Mouse (Mus musculus): ENCODE results near the gene Fndc5. TPM values are rescaled to one million over a fixed set of nuclear protein-coding genes. Genes with fewer than 3 reads are reported as not detected.
A peak's percentile ranks its signal among the peaks of the same experiment; 100 is the strongest.

Fndc5 gene
- polyA plus RNA-seq, 1 experiment from 2014 or later = 1.8 TPM

DNA sequence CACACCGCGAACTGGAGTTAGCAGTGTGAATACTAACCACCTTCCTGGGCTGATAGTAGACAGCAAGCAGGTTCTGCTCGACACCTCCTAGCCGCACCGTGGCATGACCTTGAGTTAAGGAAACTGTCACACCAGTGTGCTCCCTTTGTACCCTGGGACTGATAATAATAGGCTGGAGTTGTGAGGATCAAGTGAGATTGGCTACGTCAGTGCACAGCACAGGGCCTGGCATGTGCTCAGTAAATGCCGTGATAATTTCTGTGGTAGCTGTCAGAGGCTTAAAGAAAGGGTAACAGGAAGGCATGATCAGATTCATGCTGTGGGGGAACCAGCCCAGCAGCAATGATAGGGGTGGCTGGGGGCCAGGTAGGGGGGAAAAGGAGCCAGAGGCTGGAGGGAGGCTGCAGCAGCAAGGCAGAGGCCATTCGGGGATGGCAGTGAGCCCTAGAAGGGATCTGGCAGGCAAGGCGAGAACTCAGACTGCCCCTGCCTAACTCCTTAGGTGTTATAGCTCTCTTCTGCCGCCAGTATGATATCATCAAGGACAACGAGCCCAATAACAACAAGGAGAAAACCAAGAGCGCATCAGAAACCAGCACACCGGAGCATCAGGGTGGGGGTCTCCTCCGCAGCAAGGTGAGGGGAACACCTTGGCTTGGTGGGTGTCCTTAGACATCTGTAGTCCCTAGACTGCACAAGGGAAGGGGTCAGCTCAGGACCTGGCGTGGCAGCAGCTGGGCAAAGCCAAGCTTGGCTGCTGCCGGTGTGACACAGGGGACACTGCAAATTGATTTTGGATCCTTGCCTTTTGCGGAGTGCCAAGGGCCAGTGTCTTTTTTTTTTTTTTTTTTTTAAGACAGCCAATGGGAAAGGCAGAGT, 5.0 kb downstream of the Fndc5 start:
- H3K27me3 ChIP-seq = peaks cover 26% of the 10 kb centered on the region
- no peaks in the 10 kb centered on the region for H3K9me3 ChIP-seq
- no peak overlapping the region for H3K9ac ChIP-seq (replicated peaks)
- H3K36me3 ChIP-seq = no peaks in the 10 kb centered on the region
- H3K4me1 ChIP-seq = peaks cover 24% of the 10 kb centered on the region
- H3K27ac ChIP-seq (replicated peaks) = no peak overlapping the region; the same call in 1 of the 2 replicates
- no peak overlapping the region for H3K4me3 ChIP-seq
- no peak overlapping the region for H3K4me2 ChIP-seq (replicated peaks)
- no peak for ATAC-seq (ENCODE audit: low FRiP score, low read depth)
- WGBS = 83% methylated on average over 17 of the region's 17 CpGs

DNA sequence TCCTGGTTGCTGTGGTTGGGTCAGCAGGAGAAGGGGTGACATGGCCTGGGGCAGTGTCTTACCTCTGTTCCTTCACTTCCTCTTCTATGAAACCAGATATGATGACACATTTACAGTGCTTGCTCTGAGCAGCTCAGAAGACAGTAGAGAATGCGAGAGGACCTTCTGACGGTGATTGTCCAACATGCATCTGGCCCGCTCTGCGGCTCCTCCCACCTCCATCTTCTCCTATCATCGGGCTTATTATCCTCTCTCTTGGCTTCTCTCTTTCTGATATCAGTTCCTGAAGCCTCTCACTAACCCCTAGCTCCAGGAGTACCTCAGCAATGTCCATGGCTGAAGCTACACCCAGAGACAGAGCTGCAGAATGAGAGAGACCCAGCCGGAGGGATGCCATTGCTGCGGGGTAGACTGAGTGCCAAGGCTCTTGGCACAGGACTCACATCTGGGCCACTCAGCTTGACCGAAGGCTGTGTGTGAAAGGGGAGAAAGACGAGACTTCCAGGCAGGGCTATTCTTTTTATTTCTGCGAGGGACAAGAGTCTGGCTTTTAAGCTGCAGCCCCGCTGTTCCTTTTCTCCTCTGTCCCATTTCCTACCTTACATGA, 5.7 kb downstream of the Fndc5 start:
- Histone ChIP-seq H3K4me1 (peaks cover 18% of the 10 kb centered on the region), H3K9me3 (no peaks in the 10 kb centered on the region), H3K36me3 (no peaks in the 10 kb centered on the region), H3K9ac (replicated peaks) (no peak overlapping the region), H3K27me3 (peaks cover 18% of the 10 kb centered on the region), H3K4me3 (no peak overlapping the region), H3K4me2 (replicated peaks) (no peak overlapping the region), H3K27ac (replicated peaks) (no peak overlapping the region)
- 92% methylated on average over 11 of the region's 11 CpGs for WGBS
- no peak for ATAC-seq (ENCODE audit: low FRiP score, low read depth)

GRCm38 (mm10) chr4:129143509-129143908, 6.7 kb downstream of the Fndc5 start:
- peaks cover 9% of the 10 kb centered on the region for H3K27me3 ChIP-seq
- no peak for ATAC-seq (ENCODE audit: low FRiP score, low read depth)
- no peak overlapping the region for H3K4me2 ChIP-seq (replicated peaks)

DNA sequence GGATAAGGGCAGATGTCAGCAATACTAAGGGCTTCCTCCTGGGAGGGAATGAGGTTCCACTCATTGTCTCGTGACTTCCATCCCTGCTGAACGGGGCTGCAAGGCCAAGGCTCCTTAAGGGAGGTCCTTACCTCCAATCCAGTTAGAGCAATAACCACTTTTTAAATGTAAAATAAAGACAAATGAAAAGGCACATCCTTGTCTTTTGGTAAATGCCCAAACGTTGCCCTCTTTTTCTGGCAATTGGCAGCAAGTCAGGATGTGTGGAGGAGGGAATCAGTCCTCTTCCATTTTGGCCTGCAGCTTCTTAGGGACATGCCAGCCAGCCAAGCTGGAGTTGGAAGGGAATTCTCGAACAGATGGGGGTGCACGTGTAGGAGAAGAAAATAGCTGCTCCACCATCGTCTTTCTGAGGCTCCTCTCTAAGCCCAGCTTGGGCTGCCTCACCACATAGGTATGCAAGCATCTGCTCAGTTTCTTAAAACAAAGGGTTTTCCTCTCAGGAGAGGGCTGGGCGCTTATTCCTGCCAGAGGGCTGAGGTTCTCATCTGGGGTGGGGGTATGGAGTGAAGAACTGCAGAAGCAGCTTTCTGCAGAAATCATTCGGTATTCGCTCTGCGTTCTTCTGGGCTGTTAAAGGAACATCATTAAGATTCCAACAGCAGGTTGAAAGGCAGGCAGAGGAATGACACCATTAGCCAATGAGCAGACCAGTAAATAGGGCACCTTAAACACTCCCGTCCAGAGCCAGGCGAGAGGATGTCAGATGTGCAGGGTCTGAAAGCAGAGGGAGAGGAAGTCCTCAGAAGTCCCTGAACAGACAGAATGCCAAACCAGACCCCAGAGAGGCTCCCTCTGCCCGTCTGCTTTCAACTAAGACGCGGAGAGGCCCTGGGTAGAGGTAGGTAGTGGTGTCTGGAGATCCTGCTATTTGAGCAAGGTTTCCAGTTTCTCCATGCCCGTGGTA, 7.9 kb downstream of the Fndc5 start:
- WGBS = 71% methylated on average over 16 of the region's 16 CpGs
- H3K4me1 ChIP-seq = peaks cover 18% of the 10 kb centered on the region
- no peaks in the 10 kb centered on the region; the same call in 1 of the 2 replicates for H3K27me3 ChIP-seq
- no peak overlapping the region for H3K9ac ChIP-seq (replicated peaks)
- peaks cover 8% of the 10 kb centered on the region; the same call in 1 of the 2 replicates for H3K36me3 ChIP-seq
- H3K9me3 ChIP-seq = no peaks in the 10 kb centered on the region
- peak overlapping the region; percentile 46 for H3K27ac ChIP-seq (replicated peaks)
- H3K4me3 ChIP-seq = no peak overlapping the region
- no peak overlapping the region for H3K4me2 ChIP-seq (replicated peaks)
- ATAC-seq (ENCODE audit: low FRiP score, low read depth) = no peak

More at GRCm38 (mm10) chr4:129143509-129143908, 6.7 kb downstream of the Fndc5 start:
- Histone ChIP-seq H3K36me3 (no peaks in the 10 kb centered on the region), H3K4me1 (peaks cover 18% of the 10 kb centered on the region), H3K4me3 (no peak overlapping the region), H3K27ac (replicated peaks) (no peak overlapping the region), H3K9ac (replicated peaks) (no peak overlapping the region), H3K9me3 (no peaks in the 10 kb centered on the region)
- WGBS = 90% methylated on average over 5 of the region's 5 CpGs

DNA sequence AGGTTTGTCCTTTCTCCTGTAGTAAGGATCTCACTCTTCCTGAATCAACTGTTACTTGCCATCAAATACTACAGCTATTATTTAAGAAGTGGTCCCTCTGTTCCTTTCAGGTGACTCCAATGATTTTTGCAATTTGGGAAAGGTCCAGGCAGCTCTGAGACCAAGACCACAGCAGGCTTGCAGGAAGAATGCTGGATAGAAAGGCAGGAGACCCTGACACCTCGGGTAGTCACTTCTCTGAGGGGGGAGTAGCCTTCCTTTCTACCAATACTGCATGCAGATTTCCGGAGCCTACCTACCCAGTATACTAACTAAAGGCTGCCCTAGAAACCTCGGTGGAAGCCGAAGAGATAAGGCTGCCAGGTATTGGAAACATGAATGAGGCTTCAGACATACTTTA, 8.6 kb downstream of the Fndc5 start:
- no peak overlapping the region for H3K9ac ChIP-seq (replicated peaks)
- peaks cover 13% of the 10 kb centered on the region; the same call in 1 of the 2 replicates for H3K36me3 ChIP-seq
- 81% methylated on average over 4 of the region's 4 CpGs for WGBS
- no peak overlapping the region for H3K4me3 ChIP-seq
- H3K4me2 ChIP-seq (replicated peaks) = no peak overlapping the region
- ATAC-seq (ENCODE audit: low FRiP score, low read depth) = no peak
- peaks cover 18% of the 10 kb centered on the region for H3K4me1 ChIP-seq
- H3K27me3 ChIP-seq = no peaks in the 10 kb centered on the region
- H3K9me3 ChIP-seq = no peaks in the 10 kb centered on the region
- 0 out of 2 replicates have a peak overlapping the region, but pooled peaks have one; percentile 46 for H3K27ac ChIP-seq (replicated peaks)

- no peaks in the 10 kb centered on the region for H3K9me3 ChIP-seq
- H3K27me3 ChIP-seq = no peaks in the 10 kb centered on the region
- no peak overlapping the region for H3K4me3 ChIP-seq
- peaks cover 18% of the 10 kb centered on the region for H3K4me1 ChIP-seq
- H3K27ac ChIP-seq (replicated peaks) = no peak overlapping the region
- peaks cover 16% of the 10 kb centered on the region; the same call in 1 of the 2 replicates for H3K36me3 ChIP-seq
- no peak for ATAC-seq (ENCODE audit: low FRiP score, low read depth)
- whole genome bisulfite sequencing = 86% methylated on average over 4 of the region's 4 CpGs
- no peak overlapping the region for H3K4me2 ChIP-seq (replicated peaks)
- H3K9ac ChIP-seq (replicated peaks) = no peak overlapping the region
Observed at GRCm38 (mm10) chr4:129145943-129146342, 9.1 kb downstream of the Fndc5 start.

DNA sequence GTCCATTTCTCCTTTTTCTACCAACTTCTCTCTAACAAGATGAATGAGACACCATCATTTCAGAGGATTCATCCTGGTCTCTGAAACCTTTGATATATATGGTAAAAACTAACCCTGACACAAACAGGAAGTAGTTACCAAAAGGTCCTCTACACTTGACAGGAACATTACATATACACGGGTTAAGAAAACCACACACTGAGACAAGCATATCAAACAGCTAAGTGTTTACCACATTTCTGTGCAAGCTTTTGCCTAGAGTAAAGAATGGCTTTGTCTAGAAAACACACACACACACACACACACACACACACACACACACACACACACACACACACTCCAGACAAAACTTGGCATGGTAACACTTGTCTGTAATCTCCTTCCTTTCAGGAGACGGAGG, 9.6 kb downstream of the Fndc5 start:
- Histone ChIP-seq H3K36me3 (peaks cover 20% of the 10 kb centered on the region; the same call in 1 of the 2 replicates), H3K4me1 (peaks cover 17% of the 10 kb centered on the region), H3K27ac (replicated peaks) (no peak overlapping the region), H3K9me3 (no peaks in the 10 kb centered on the region), H3K4me3 (no peak overlapping the region), H3K4me2 (replicated peaks) (no peak overlapping the region), H3K9ac (replicated peaks) (no peak overlapping the region), H3K27me3 (no peaks in the 10 kb centered on the region)
- 73% methylated on average over 2 of the region's 2 CpGs for WGBS
- no peak for ATAC-seq (ENCODE audit: low FRiP score, low read depth)

- Histone ChIP-seq H3K27ac (replicated peaks) (no peak overlapping the region), H3K9me3 (no peaks in the 10 kb centered on the region), H3K27me3 (no peaks in the 10 kb centered on the region), H3K4me1 (peaks cover 12% of the 10 kb centered on the region), H3K36me3 (peaks cover 31% of the 10 kb centered on the region), H3K9ac (replicated peaks) (no peak overlapping the region), H3K4me2 (replicated peaks) (no peak overlapping the region), H3K4me3 (no peak overlapping the region)
- 93% methylated on average over 13 of the region's 13 CpGs for WGBS
- no peak for ATAC-seq (ENCODE audit: low FRiP score, low read depth)
Observed at GRCm38 (mm10) chr4:129147552-129148103, 10.8 kb downstream of the Fndc5 start.

- H3K9me3 ChIP-seq = no peaks in the 10 kb centered on the region
- no peak for ATAC-seq (ENCODE audit: low FRiP score, low read depth)
- H3K4me3 ChIP-seq = no peak overlapping the region
- no peak overlapping the region for H3K27ac ChIP-seq (replicated peaks)
- no peak overlapping the region for H3K4me2 ChIP-seq (replicated peaks)
- peaks cover 9% of the 10 kb centered on the region for H3K4me1 ChIP-seq
- no peaks in the 10 kb centered on the region for H3K27me3 ChIP-seq
- WGBS = 95% methylated on average over 1 of the region's 1 CpGs
- H3K9ac ChIP-seq (replicated peaks) = no peak overlapping the region
- peaks cover 46% of the 10 kb centered on the region for H3K36me3 ChIP-seq
Observed at GRCm38 (mm10) chr4:129149321-129149720, 12.5 kb downstream of the Fndc5 start.

DNA sequence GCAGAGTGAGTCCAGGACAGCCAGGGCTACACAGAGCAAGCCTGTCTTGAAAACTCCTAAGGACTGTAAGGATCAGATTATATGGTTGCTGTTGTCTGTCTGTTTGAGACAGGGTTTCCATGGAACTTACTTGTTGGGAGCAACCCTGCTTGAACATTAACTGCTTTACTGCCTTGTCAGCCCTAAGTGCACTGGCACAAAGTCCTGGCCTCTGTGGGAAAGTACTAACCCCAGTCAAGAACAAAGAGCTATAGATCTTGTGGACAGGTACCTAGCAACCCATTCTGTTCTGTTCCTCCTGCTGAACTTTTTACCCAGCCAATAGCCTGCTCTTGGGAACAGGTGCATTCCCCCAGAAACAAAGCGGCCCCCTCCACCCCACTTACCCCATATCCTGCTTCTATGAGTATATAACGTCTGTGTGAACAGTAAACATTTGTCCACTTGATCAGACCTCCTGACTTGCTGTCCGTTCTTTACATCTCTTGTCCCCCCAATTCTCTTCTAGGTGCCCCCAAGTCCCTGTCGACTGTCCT, 14.5 kb downstream of the Fndc5 start:
- Histone ChIP-seq H3K36me3 (peaks cover 58% of the 10 kb centered on the region), H3K9ac (replicated peaks) (no peak overlapping the region), H3K27ac (replicated peaks) (no peak overlapping the region), H3K9me3 (no peaks in the 10 kb centered on the region), H3K27me3 (no peaks in the 10 kb centered on the region), H3K4me2 (replicated peaks) (no peak overlapping the region), H3K4me1 (no peaks in the 10 kb centered on the region), H3K4me3 (no peak overlapping the region)
- no peak for ATAC-seq (ENCODE audit: low FRiP score, low read depth)
- 90% methylated on average over 4 of the region's 4 CpGs for WGBS

DNA sequence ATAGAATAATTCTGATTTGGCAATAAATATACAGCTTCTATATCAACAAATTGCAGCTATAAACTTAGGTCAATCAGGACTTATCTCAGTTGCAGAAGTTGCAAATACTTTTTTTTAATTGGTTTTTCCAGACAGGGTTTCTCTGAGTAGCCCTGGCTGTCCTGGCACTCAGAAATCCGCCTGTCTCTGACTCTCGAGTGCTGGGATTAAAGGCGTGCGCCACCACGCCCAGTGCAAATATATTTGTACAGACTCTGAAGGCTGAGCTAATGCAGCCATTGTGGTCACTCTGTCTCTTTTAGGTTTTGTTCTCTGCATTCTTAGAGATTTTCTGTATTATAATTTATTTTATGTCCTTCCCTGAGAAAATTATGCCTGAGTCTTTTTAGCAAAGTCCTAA, 20.7 kb downstream of the Fndc5 start:
- H3K9ac ChIP-seq (replicated peaks) = no peak overlapping the region
- no peaks in the 10 kb centered on the region for H3K9me3 ChIP-seq
- no peak overlapping the region for H3K4me2 ChIP-seq (replicated peaks)
- H3K36me3 ChIP-seq = peaks cover 40% of the 10 kb centered on the region
- no peaks in the 10 kb centered on the region for H3K27me3 ChIP-seq
- no peak overlapping the region for H3K27ac ChIP-seq (replicated peaks)
- no peaks in the 10 kb centered on the region for H3K4me1 ChIP-seq
- WGBS = 74% methylated on average over 5 of the region's 5 CpGs
- no peak for ATAC-seq (ENCODE audit: low FRiP score, low read depth)
- no peak overlapping the region for H3K4me3 ChIP-seq

Measured in midbrain, embryonic 12.5 days (tissue).